Mouse (Mus musculus) embryonic facial prominence, embryonic 11.5 days (tissue): ENCODE measurements around the gene Golga2. TPM values are rescaled to one million over a fixed set of nuclear protein-coding genes. Genes with fewer than 3 reads are reported as not detected.
"Not testable (repeated sequence)": the region's sequence is repeated elsewhere in the genome, so short reads cannot be mapped to it uniquely, and the experiment has no call there.

ENCODE experiments used
- ATAC-seq: fragments of 200-750 bp; cut with Nextera tagmentation; replicated peaks from 2 replicates; pipeline ENCODE4 v1.8.0; 2017; ENCODE audit warnings: low read depth; ENCODE audit not compliant: insufficient number of reproducible peaks, low FRiP score, low TSS enrichment
- DNase-seq: peaks from one replicate; pipeline ENCODE4 v3.0.0-alpha.2; 2015; ENCODE audit warnings: low spot score
- H3K27ac ChIP-seq: fragments of 300-500 bp; sonication (generic); replicated peaks from 2 replicates; pipeline ENCODE4 v1.5.1; 2014; ENCODE audit warnings: mild to moderate bottlenecking, low read depth, low read length, control low read depth
- H3K27me3 ChIP-seq: fragments of 300-500 bp; sonication (generic); 2 replicates; pipeline ENCODE4 v1.6.1; 2014; ENCODE audit warnings: mild to moderate bottlenecking, low read length, moderate library complexity, mixed read lengths; ENCODE audit not compliant: control insufficient read depth, insufficient read depth
- H3K36me3 ChIP-seq: fragments of 300-500 bp; sonication (generic); replicated peaks from 2 replicates; pipeline ENCODE4 v1.6.1; 2014; ENCODE audit warnings: low read depth, mild to moderate bottlenecking, low read length, moderate library complexity, mixed read lengths; ENCODE audit not compliant: control insufficient read depth, insufficient read depth
- H3K4me1 ChIP-seq: fragments of 300-500 bp; sonication (generic); 2 replicates; pipeline ENCODE4 v1.6.1; 2014; ENCODE audit warnings: low read length, mixed read lengths; ENCODE audit not compliant: control insufficient read depth, insufficient read depth
- H3K4me2 ChIP-seq: fragments of 300-500 bp; sonication (generic); 2 replicates; pipeline ENCODE4 v1.6.1; 2014; ENCODE audit warnings: low read depth, mild to moderate bottlenecking, control low read depth, low read length, moderate library complexity
- H3K4me3 ChIP-seq: fragments of 300-500 bp; sonication (generic); 2 replicates; pipeline ENCODE4 v1.5.1; 2014; ENCODE audit warnings: low read depth, low read length, control low read depth
- H3K9ac ChIP-seq: fragments of 300-500 bp; sonication (generic); replicated peaks from 2 replicates; pipeline ENCODE4 v1.6.1; 2014; ENCODE audit warnings: mild to moderate bottlenecking, control low read depth, low read length
- H3K9me3 ChIP-seq: fragments of 300-500 bp; sonication (generic); replicated peaks from 2 replicates; pipeline ENCODE4 v1.6.1; 2016; ENCODE audit warnings: mild to moderate bottlenecking, low read length, inconsistent platforms, mixed read lengths; ENCODE audit not compliant: control insufficient read depth
- WGBS: fragments of 180-500 bp; shearing (Covaris S2); extraction: QIAGEN DNeasy Blood & Tissue Kit; methylation state at CpG from one replicate; pipeline ENCODE4 v1.1.7; 2014; 5-methylcytosine and 5-hydroxymethylcytosine counted together
- polyA plus RNA-seq: library from polyadenylated mRNA; unstranded; fragments of >200 nt; fragmentation: Nextera tagmentation; extraction: Ambion mirVana; gene quantifications from 2 replicates; pipeline ENCODE4 v1.2.1, GENCODE M21; 2014

The Golga2 gene
- polyA plus RNA-seq, 1 experiment from 2014 or later: 14.9 TPM

DNA sequence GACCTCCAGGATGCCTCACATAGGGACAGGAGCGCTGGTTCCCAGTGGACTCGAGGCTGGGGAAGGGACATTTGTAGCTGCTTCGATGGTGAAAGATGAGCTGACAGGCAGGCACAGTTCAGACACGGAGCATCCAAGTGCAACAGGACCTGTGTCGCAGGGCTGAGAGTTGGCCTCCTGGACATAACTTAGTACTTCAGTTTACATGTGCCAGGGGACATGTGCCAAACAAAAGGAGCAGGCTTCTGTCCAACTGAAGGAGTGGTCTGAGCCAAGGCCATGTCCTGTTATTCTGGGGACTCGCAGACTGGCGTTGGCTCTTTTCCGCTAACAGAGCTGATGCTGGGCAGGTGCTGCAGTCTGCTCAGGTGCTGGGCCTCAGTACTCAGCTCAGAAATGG lies 7.2 kb downstream of the Golga2 start:
- peaks cover 3% of the 10 kb centered on the region for H3K36me3 ChIP-seq
- H3K9me3 ChIP-seq: no peaks in the 10 kb centered on the region
- no peaks in the 10 kb centered on the region for H3K4me1 ChIP-seq
- H3K27ac ChIP-seq: no peak overlapping the region
- H3K4me2 ChIP-seq: no peak overlapping the region
- WGBS: 91% methylated on average over 8 of the region's 8 CpGs
- DNase-seq: no peak
- H3K4me3 ChIP-seq: no peak overlapping the region
- H3K27me3 ChIP-seq: no peaks in the 10 kb centered on the region
- ATAC-seq: no peak
- H3K9ac ChIP-seq: no peak overlapping the region

DNA sequence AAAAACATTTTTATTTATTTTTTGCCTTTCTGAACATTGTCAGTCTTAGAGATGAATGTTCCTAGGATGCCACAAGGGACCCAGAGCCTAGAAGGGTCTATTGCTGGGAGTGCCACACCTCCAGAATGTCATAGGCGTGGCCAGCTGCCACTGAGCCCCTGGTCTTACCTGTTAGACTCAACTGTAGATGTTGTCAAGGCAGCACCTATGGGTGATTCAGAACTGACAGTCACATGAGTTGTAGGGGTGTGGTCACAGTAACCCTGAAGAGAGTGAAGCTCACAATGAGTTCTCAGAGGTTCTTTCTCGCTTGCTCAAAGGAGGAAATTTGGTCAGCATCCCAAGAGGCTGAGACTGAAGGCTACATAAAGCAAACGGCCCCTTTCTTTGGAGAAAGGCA lies 8.1 kb downstream of the Golga2 start:
- H3K4me2 ChIP-seq: no peak overlapping the region
- DNase-seq: no peak
- no peak overlapping the region for H3K27ac ChIP-seq
- no peak overlapping the region for H3K4me3 ChIP-seq
- ATAC-seq: no peak
- no peak overlapping the region for H3K9ac ChIP-seq
- no peaks in the 10 kb centered on the region for H3K9me3 ChIP-seq
- peaks cover 5% of the 10 kb centered on the region for H3K36me3 ChIP-seq
- H3K4me1 ChIP-seq: no peaks in the 10 kb centered on the region
- H3K27me3 ChIP-seq: no peaks in the 10 kb centered on the region
- WGBS: 78% methylated on average over 3 of the region's 3 CpGs

DNA sequence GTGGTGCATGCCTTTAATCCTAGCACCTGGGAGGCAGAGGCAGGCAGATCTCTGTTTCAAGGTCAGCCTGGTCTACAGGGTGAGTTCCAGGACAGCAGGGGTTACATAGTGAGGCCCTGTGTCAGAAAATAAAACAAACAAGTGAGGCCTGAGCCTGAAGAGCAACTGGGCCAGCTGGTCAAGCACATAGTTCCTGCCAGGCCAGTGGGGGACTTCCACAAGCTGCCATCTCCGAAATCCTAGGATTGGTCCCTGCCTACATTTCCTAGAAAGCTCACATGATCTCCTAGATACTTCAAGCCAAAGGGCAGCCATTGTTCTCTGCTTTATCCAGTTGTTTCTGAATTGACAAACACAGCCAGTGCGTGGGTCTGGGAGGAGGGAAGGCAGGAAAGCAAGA lies 8.7 kb downstream of the Golga2 start:
- not testable (repeated sequence) for H3K4me2 ChIP-seq, H3K9ac ChIP-seq, H3K27me3 ChIP-seq, H3K4me3 ChIP-seq, H3K9me3 ChIP-seq, H3K4me1 ChIP-seq, ATAC-seq, H3K36me3 ChIP-seq, H3K27ac ChIP-seq, DNase-seq
- WGBS: 91% methylated on average over 2 of the region's 2 CpGs

DNA sequence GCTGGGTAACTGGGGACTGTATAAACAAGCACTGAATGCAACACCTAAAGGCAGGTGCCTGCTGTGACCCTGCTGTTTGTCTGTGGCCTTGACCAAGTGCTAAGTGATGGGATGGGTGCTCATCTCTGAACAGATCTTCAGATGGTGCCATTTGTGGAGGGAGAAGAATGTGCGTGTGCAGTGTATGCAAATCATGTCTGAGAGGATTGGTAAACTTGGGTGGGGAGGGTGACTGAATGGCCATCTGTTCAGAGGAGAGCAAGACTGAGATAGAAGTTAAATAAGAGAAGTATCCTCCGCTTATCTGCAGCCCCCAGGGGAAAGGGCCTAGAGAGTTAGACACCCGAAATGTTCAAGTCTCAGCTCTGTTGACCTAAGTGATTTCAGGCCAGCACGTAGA lies 12.3 kb downstream of the Golga2 start:
- H3K9ac ChIP-seq: no peak overlapping the region
- WGBS: 89% methylated on average over 4 of the region's 4 CpGs
- H3K4me1 ChIP-seq: no peaks in the 10 kb centered on the region
- H3K4me2 ChIP-seq: no peak overlapping the region
- H3K9me3 ChIP-seq: no peaks in the 10 kb centered on the region
- no peaks in the 10 kb centered on the region for H3K27me3 ChIP-seq
- H3K27ac ChIP-seq: no peak overlapping the region
- no peak for DNase-seq
- ATAC-seq: no peak
- no peak overlapping the region for H3K4me3 ChIP-seq
- H3K36me3 ChIP-seq: peaks cover 5% of the 10 kb centered on the region

DNA sequence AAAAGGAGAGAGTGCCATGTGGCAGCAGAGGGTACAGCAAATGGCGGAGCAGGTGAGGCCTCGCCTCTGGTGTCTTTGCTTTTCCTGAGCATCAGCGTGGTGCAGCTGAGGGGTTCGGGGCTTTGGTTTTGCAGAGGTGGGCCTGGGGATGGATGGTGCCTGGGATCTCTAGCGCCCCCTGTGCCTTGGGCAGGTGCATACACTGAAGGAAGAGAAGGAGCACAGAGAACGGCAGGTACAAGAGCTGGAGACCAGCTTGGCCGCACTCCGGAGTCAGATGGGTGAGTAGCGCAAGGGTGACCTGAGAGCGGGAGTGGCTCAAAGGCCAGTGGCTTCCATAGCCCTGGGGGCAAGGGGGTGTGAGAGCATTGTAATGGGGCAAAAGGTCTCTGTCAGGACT lies 15.8 kb downstream of the Golga2 start:
- H3K9ac ChIP-seq: no peak overlapping the region
- no peak for DNase-seq
- H3K9me3 ChIP-seq: no peaks in the 10 kb centered on the region
- WGBS: 94% methylated on average over 9 of the region's 10 CpGs
- no peaks in the 10 kb centered on the region for H3K4me1 ChIP-seq
- no peak overlapping the region for H3K4me3 ChIP-seq
- H3K27me3 ChIP-seq: no peaks in the 10 kb centered on the region
- no peak for ATAC-seq
- no peak overlapping the region for H3K27ac ChIP-seq
- H3K36me3 ChIP-seq: peaks cover 9% of the 10 kb centered on the region
- H3K4me2 ChIP-seq: no peak overlapping the region

DNA sequence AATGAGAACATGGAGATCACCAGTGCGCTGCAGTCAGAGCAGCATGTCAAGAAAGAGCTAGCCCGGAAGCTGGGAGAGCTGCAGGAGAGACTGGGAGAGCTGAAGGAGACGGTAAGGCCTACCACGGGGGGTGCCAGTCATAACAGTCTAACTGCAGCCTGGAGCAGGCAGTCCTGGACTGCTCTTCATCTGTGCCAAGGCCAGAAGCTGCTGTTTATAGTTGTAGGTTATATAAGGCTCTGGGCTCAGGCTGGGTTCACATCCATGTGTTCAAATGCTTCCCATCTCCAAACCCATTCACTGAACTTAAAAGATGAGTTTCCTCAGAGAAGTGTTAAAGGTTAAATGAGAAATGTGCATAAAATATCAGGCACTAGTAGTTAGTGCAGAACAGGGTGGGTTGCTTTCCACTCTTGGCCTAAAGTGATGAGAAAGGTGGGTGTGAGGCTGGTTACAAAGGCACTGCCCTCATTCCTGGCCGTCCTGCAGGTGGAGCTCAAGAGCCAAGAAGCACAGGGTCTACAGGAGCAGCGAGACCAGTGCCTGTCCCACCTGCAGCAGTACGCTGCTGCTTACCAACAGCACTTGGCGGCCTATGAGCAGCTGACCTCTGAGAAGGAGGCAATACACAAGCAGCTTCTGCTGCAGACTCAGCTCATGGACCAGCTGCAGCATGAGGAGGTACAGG lies 17.1 kb downstream of the Golga2 start:
- ATAC-seq (0 out of 2 replicates have a peak, but pooled peaks have one; percentile 66), DNase-seq (peak; percentile 77)
- 59% methylated on average over 8 of the region's 8 CpGs for WGBS
- Histone ChIP-seq H3K4me1 (no peaks in the 10 kb centered on the region), H3K9me3 (no peaks in the 10 kb centered on the region), H3K36me3 (peaks cover 7% of the 10 kb centered on the region), H3K4me2 (no peak overlapping the region), H3K27me3 (no peaks in the 10 kb centered on the region), H3K27ac (no peak overlapping the region), H3K9ac (no peak overlapping the region), H3K4me3 (no peak overlapping the region)

DNA sequence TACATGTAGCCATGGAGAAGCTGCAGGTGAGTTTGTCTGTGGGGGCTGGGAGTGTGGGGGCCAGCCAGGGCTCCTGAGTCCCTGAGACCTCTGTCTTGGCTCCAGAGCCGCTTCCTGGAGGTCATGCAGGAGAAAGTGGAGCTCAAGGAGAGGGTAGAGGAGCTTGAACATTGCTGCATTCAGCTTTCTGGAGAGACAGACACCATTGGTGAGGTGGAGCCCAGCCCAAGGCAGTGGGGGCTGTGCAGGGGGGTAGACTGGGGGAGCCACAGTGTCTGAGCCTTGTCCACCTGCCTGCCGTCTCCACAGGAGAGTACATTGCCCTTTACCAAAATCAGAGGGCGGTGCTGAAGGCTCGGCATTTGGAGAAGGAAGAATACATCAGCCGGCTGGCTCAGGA lies 18.5 kb downstream of the Golga2 start:
- H3K9me3 ChIP-seq: no peaks in the 10 kb centered on the region
- DNase-seq: no peak
- H3K9ac ChIP-seq: no peak overlapping the region
- peaks cover 2% of the 10 kb centered on the region for H3K4me1 ChIP-seq
- H3K4me3 ChIP-seq: no peak overlapping the region
- no peak for ATAC-seq
- 92% methylated on average over 5 of the region's 5 CpGs for WGBS
- no peak overlapping the region for H3K27ac ChIP-seq
- H3K27me3 ChIP-seq: no peaks in the 10 kb centered on the region
- peaks cover 5% of the 10 kb centered on the region for H3K36me3 ChIP-seq
- no peak overlapping the region for H3K4me2 ChIP-seq

DNA sequence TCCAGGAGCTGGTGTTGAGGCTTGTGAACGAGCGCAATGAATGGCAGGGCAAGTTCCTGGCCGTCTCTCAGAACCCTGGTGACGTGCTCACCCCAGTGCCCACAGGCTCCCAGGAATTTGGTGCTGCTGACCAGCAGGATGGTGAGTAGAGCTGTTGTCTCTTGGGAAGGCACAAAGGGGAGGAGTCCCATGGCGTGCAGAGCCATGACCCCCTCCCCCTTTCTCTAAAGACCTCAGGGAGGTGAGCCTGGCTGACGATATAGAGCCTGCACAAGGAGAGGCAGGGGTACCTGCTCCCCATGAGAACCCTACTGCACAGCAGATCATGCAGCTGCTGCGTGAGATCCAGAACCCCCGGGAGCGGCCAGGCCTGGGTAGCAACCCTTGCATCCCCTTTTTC lies 19.0 kb downstream of the Golga2 start:
- H3K27me3 ChIP-seq: no peaks in the 10 kb centered on the region
- H3K4me3 ChIP-seq: no peak overlapping the region
- peaks cover 5% of the 10 kb centered on the region for H3K36me3 ChIP-seq
- peaks cover 5% of the 10 kb centered on the region for H3K4me1 ChIP-seq
- no peaks in the 10 kb centered on the region for H3K9me3 ChIP-seq
- 84% methylated on average over 9 of the region's 9 CpGs for WGBS
- ATAC-seq: no peak
- H3K9ac ChIP-seq: no peak overlapping the region
- H3K27ac ChIP-seq: no peak overlapping the region
- DNase-seq: no peak
- H3K4me2 ChIP-seq: no peak overlapping the region
